Mouse (Mus musculus): ENCODE data around the gene Wnt1.

Gene Wnt1

GRCm38 (mm10) chr15:98834059-98834458 is 44.4 kb downstream of the Wnt1 start:
- no peak for DNase-seq (ENCODE audit: low read depth in 2 of 2, low spot score in 2 of 2)

GRCm38 (mm10) chr15:98835291-98835690 is 45.6 kb downstream of the Wnt1 start:
- no peak for DNase-seq (ENCODE audit: low read depth in 2 of 2, low spot score in 2 of 2)

GRCm38 (mm10) chr15:98837006-98837742 is 47.5 kb downstream of the Wnt1 start:
- DNase-seq (ENCODE audit: low read depth in 2 of 2, low spot score in 2 of 2) = no peak

- no peak for DNase-seq (ENCODE audit: low read depth in 2 of 2, low spot score in 2 of 2)
These were observed 48.1 kb downstream of the Wnt1 start for GRCm38 (mm10) chr15:98837743-98838103.

GRCm38 (mm10) chr15:98839161-98839560 is 49.5 kb downstream of the Wnt1 start:
- no peak for DNase-seq (ENCODE audit: low read depth in 2 of 2, low spot score in 2 of 2)

- no peak for DNase-seq (ENCODE audit: low read depth in 2 of 2, low spot score in 2 of 2)
These were observed 50.3 kb downstream of the Wnt1 start for GRCm38 (mm10) chr15:98839671-98840585.
